Mouse (Mus musculus) CH12.LX (cell line): Measurements from ENCODE around the gene Pdk1. TPM values are rescaled to one million over a fixed set of nuclear protein-coding genes. Genes with fewer than 3 reads are reported as not detected.

ENCODE experiments used
- DNase-seq: peaks from one replicate; pipeline ENCODE4 v3.0.0-alpha.2; 2013; ENCODE audit errors: extremely low read depth
- H3K27ac ChIP-seq: 2 replicates; pipeline ENCODE4 v1.5.1; 2012; ENCODE audit warnings: low read depth, mild to moderate bottlenecking, control low read depth, moderate library complexity; ENCODE audit not compliant: insufficient read depth
- H3K27me3 ChIP-seq: replicated peaks from 2 replicates; pipeline ENCODE3; 2012; ENCODE audit warnings: inconsistent platforms
- H3K36me3 ChIP-seq, 2 experiments: replicated peaks in 1 of 2; 2 replicates each; pipeline versions ENCODE3 to v1.6.1; 2012; ENCODE audit warnings: inconsistent platforms in 1 of 2, low read length in 1 of 2, mild to moderate bottlenecking in 1 of 2, mixed read lengths in 1 of 2, moderate library complexity in 1 of 2; ENCODE audit not compliant: control insufficient read depth in 1 of 2, insufficient read depth in 1 of 2
- H3K4me1 ChIP-seq, 2 experiments: 2 replicates each; pipeline ENCODE4 v1.6.1; 2012; ENCODE audit warnings: inconsistent platforms in 1 of 2, moderate library complexity in 1 of 2; ENCODE audit not compliant: insufficient read depth in 2 of 2, control insufficient read depth in 1 of 2
- H3K4me2 ChIP-seq: 2 replicates; pipeline ENCODE4 v1.6.1; 2012; ENCODE audit warnings: low read depth, mild to moderate bottlenecking, control low read depth; ENCODE audit not compliant: poor library complexity, insufficient read depth, severe bottlenecking
- H3K4me3 ChIP-seq, 3 experiments: fragments of 150-350 bp in 1 of 3; sonication (generic) in 1 of 3; replicated peaks in 1 of 3; 2 replicates each; pipeline versions ENCODE3 to v1.5.1; 2011 to 2012; ENCODE audit warnings: low read depth in 2 of 3, low read length in 2 of 3, mild to moderate bottlenecking in 2 of 3, moderate library complexity in 2 of 3, control low read depth in 1 of 3, improper control_type of control experiment in 1 of 3, inconsistent platforms in 1 of 3, mixed read lengths in 1 of 3; ENCODE audit not compliant: poor library complexity in 1 of 3
- H3K79me2 ChIP-seq: replicated peaks from 2 replicates; pipeline ENCODE4 v1.6.1; 2012; ENCODE audit warnings: mild to moderate bottlenecking, moderate library complexity; ENCODE audit not compliant: control insufficient read depth, poor library complexity, insufficient read depth, severe bottlenecking; ENCODE audit errors: extremely low read depth
- H3K9ac ChIP-seq: 2 replicates; pipeline ENCODE4 v1.6.1; 2012; ENCODE audit warnings: low read depth, mild to moderate bottlenecking, control low read depth, moderate library complexity; ENCODE audit not compliant: insufficient read depth
- H3K9me3 ChIP-seq: replicated peaks from 2 replicates; pipeline ENCODE3; 2012; ENCODE audit warnings: low read length, inconsistent platforms, mixed read lengths
- BHLHE40 ChIP-seq: IDR thresholded peaks from 2 replicates; pipeline ENCODE4 v1.6.1; 2011; ENCODE audit warnings: mild to moderate bottlenecking, low read depth, low read length, improper control_type of control experiment
- CTCF ChIP-seq, 2 experiments: IDR thresholded peaks in 1 of 2; conservative IDR thresholded peaks in 1 of 2; 2 replicates each; pipeline ENCODE4 v1.5.1; 2011 to 2012; ENCODE audit warnings: low read depth in 2 of 2, low read length in 2 of 2, improper control_type of control experiment in 1 of 2, inconsistent platforms in 1 of 2, mild to moderate bottlenecking in 1 of 2, moderate library complexity in 1 of 2
- ETS1 ChIP-seq: conservative IDR thresholded peaks from 2 replicates; pipeline ENCODE4 v1.6.1; 2012; ENCODE audit warnings: low read depth, mild to moderate bottlenecking, inconsistent platforms, low read length, improper control_type of control experiment, moderate library complexity
- HCFC1 ChIP-seq: IDR thresholded peaks from 2 replicates; pipeline ENCODE4 v1.6.1; 2012; ENCODE audit warnings: low read depth, mild to moderate bottlenecking, inconsistent platforms, low read length, improper control_type of control experiment
- IRF4 ChIP-seq: IDR thresholded peaks from 2 replicates; pipeline ENCODE4 v1.6.1; 2014; ENCODE audit warnings: low read depth, mild to moderate bottlenecking, inconsistent platforms, low read length, improper control_type of control experiment
- MAX ChIP-seq: IDR thresholded peaks from 2 replicates; pipeline ENCODE4 v1.6.1; 2011; ENCODE audit warnings: low read length, improper control_type of control experiment
- MEF2A ChIP-seq: IDR thresholded peaks from 2 replicates; pipeline ENCODE4 v1.6.1; 2014; ENCODE audit warnings: low read depth, mild to moderate bottlenecking, inconsistent platforms, low read length, improper control_type of control experiment, borderline replicate concordance
- MXI1 ChIP-seq: IDR thresholded peaks from 2 replicates; pipeline ENCODE4 v1.6.1; 2011; ENCODE audit warnings: mild to moderate bottlenecking, low read depth, low read length, improper control_type of control experiment
- NRF1 ChIP-seq: IDR thresholded peaks from 2 replicates; pipeline ENCODE4 v1.6.1; 2014; ENCODE audit warnings: low read depth, mild to moderate bottlenecking, inconsistent platforms, low read length, improper control_type of control experiment, moderate library complexity
- RAD21 ChIP-seq: IDR thresholded peaks from 2 replicates; pipeline ENCODE4 v1.6.1; 2011; ENCODE audit warnings: low read depth, mild to moderate bottlenecking, low read length, improper control_type of control experiment, moderate library complexity
- SMC3 ChIP-seq: IDR thresholded peaks from 2 replicates; pipeline ENCODE4 v1.6.1; 2011; ENCODE audit warnings: low read depth, low read length, improper control_type of control experiment
- ZC3H11A ChIP-seq: IDR thresholded peaks from 2 replicates; pipeline ENCODE4 v1.6.1; 2012; ENCODE audit warnings: low read depth, mild to moderate bottlenecking, inconsistent platforms, low read length, improper control_type of control experiment
- ZMIZ1 ChIP-seq: IDR thresholded peaks from 2 replicates; pipeline ENCODE4 v1.6.1; 2012; ENCODE audit warnings: low read depth, mild to moderate bottlenecking, inconsistent platforms, low read length, improper control_type of control experiment
- ZNF384 ChIP-seq: IDR thresholded peaks from 2 replicates; pipeline ENCODE4 v1.6.1; 2012; ENCODE audit warnings: low read depth, low read length, improper control_type of control experiment, inconsistent platforms
- dilution Hi-C: fragments of 300-500 bp; cut with MboI; formaldehyde crosslinking; loops from 2 replicates; pipeline ENCODE4 v1.14.3; 2020; ENCODE audit warnings: low sequenced_read_pairs; ENCODE audit not compliant: extremely low pct_unique_long_range_greater_than_20kb, extremely low pct_ligation_motif_present
- in situ Hi-C: fragments of 300-500 bp; cut with MboI; formaldehyde crosslinking; loops from 3 replicates; pipeline ENCODE4 v1.14.3; 2019; ENCODE audit warnings: low sequenced_read_pairs, low pct_ligation_motif_present, low pct_unique_long_range_greater_than_20kb, mixed read lengths
- polyA plus RNA-seq: library from polyadenylated mRNA; unstranded; fragments of >175 nt; gene quantifications from 2 replicates; pipeline ENCODE4 v1.2.1, GENCODE M21; 2012; ENCODE audit warnings: low read depth; ENCODE audit not compliant: insufficient read length
- total RNA-seq, 2 experiments: library from RNA; depleted of rRNA; stranded (reverse); fragments of 300-350 nt in 1 of 2; fragments of >200 nt in 1 of 2; gene quantifications; 2 replicates each; pipeline ENCODE4 v1.2.3; 2012 to 2014

Pdk1 gene
- total and polyA plus RNA-seq, 3 experiments: 35.9 to 78.5 (median 59.9) TPM

- no peak for DNase-seq
- in situ Hi-C loops: no loop called here
- H3K9ac ChIP-seq: no peak overlapping the region
These were observed 24.4 kb downstream of the Pdk1 start for GRCm38 (mm10) chr2:71897420-71897819.

GRCm38 (mm10) chr2:71898335-71898856 is 25.4 kb downstream of the Pdk1 start:
- in situ Hi-C loops: no loop called here
- peak; percentile 40 for DNase-seq
- Histone ChIP-seq H3K9ac (no peak overlapping the region), H3K4me3 (no peak overlapping the region), H3K9me3 (no peaks in the 10 kb centered on the region), H3K4me1 (no peaks in the 10 kb centered on the region), H3K4me2 (no peak overlapping the region), H3K36me3 (peaks cover 2 to 43% of the 10 kb centered on the region in 2 experiments), H3K79me2 (no peaks in the 10 kb centered on the region), H3K27ac (no peak overlapping the region), H3K27me3 (no peaks in the 10 kb centered on the region)
- TF ChIP-seq BHLHE40 (no peak), ZMIZ1 (no peak), RAD21 (peak; percentile 67), SMC3 (peak; percentile 55), NRF1 (no peak), MEF2A (no peak), ZNF384 (peak; percentile 13; the same call in 1 of the 2 replicates), HCFC1 (no peak), IRF4 (no peak), MXI1 (no peak), ZC3H11A (no peak), CTCF (conservative IDR thresholded peaks at IDR 0.05 in 1 of 2, IDR thresholded peaks at IDR 0.05 in 1 of 2; ENCODE audit: low read depth in 2 of 2, low read length in 2 of 2) (peak; percentile 77 to 89)
- dilution Hi-C loops: no loop called here

More at GRCm38 (mm10) chr2:71897420-71897819, 24.4 kb downstream of the Pdk1 start:
- no peaks in the 10 kb centered on the region for H3K79me2 ChIP-seq
- TF ChIP-seq MAX (no peak), ETS1 (no peak), NRF1 (no peak)
- TF ChIP-seq, all 38 proteins: peak for 0
- no peak overlapping the region for H3K4me3 ChIP-seq
- no peak overlapping the region for H3K27ac ChIP-seq
- no peak overlapping the region for H3K4me2 ChIP-seq
- H3K27me3 ChIP-seq: no peaks in the 10 kb centered on the region
- H3K36me3 ChIP-seq: peaks cover 4 to 52% of the 10 kb centered on the region in 2 experiments
- dilution Hi-C loops: no loop called here
- no peaks in the 10 kb centered on the region for H3K9me3 ChIP-seq
- H3K4me1 ChIP-seq: no peaks in the 10 kb centered on the region
